Mouse (Mus musculus) cortical plate, adult 2 months (tissue): Measurements from ENCODE around the gene Pih1d2.

Experiments
- CTCF ChIP-seq: fragments of 200-500 bp; IDR thresholded peaks from 2 replicates; pipeline ENCODE4 v1.5.1; 2011; ENCODE audit warnings: mild to moderate bottlenecking, control low read depth, low read length; ENCODE audit not compliant: insufficient read depth; ENCODE audit errors: extremely low read depth
- POLR2A ChIP-seq: fragments of 200-500 bp; IDR thresholded peaks from 2 replicates; pipeline ENCODE4 v1.6.1; 2011; ENCODE audit warnings: mild to moderate bottlenecking, low read length, control low read depth; ENCODE audit not compliant: insufficient read depth; ENCODE audit errors: extremely low read depth

GRCm38 (mm10) chr9:50594794-50595417 is 22.2 kb upstream of the Pih1d2 start:
- TF ChIP-seq POLR2A (no peak), CTCF (no peak)
